Mouse (Mus musculus) 416B (cell line): ENCODE results near the gene Wdr92.

Source experiments
- DNase-seq: peaks from one replicate; pipeline ENCODE4 v3.0.0; 2011; ENCODE audit warnings: low read depth

Gene Wdr92

DNA sequence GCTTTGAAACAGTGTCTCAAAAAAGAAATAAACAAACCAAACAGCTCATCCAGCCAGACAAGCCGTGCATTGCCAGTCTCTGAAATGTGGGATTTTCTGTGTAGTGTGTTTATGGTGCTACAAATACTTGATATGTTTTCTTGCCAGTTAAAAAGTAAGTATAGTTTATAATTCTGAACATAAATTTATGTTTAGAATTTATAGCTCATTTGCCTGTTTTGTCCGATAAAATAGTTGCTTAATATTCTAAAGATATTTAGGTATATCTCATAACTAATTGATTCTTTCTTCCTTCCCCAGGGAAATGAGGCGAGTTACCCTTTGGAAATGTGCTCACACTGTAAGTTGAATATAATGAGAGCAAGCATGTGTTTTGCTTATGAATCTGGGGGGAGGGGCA is at the start of gene Wdr92:
Gene Wdr92 (plus strand): TSS at position 301 of the 400 bp plus-strand sequence.
- DNase-seq, result no peak

- no peak for DNase-seq
Measured at GRCm38 (mm10) chr11:17135638-17136037, 46.3 kb upstream of the Wdr92 start.

- no peak for DNase-seq
Measured at GRCm38 (mm10) chr11:17138306-17139033, 43.4 kb upstream of the Wdr92 start.

- peak; percentile 96 for DNase-seq
Measured at GRCm38 (mm10) chr11:17158858-17159737, 22.8 kb upstream of the Wdr92 start, which contains the start of gene Ppp3r1. Gene Ppp3r1 (plus strand): TSS chr11:17159263.

DNA sequence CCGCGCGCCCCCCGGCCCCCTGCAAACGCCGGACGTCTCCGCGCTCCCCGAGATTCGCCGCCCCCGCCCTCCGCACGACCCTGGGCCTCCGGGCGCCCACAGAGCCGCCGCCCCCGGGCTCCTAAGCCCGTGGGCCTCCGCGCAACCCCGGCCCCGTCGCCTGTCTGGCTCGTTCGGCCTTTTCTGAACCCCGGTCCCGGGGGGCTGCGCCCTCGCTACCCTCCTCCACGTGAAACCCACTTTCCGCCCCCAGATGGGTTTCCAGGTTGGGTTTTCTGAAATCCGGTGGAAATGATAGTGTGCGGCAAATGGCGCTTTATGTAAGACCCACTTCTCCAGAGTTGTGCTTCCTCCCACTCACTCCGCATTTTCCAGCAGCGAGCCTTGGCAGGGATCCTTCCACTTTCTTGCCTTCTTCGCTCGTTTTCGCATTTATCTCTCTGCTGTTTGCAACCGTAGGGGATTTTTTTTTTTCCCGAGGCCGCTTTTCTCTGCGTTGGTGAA is 22.1 kb upstream of the Wdr92 start:
- peak; percentile 53 for DNase-seq

GRCm38 (mm10) chr11:17160242-17160641 is 21.7 kb upstream of the Wdr92 start:
- peak; percentile 88 for DNase-seq

GRCm38 (mm10) chr11:17163956-17164355 is 18.0 kb upstream of the Wdr92 start:
- DNase-seq, result no peak

DNA sequence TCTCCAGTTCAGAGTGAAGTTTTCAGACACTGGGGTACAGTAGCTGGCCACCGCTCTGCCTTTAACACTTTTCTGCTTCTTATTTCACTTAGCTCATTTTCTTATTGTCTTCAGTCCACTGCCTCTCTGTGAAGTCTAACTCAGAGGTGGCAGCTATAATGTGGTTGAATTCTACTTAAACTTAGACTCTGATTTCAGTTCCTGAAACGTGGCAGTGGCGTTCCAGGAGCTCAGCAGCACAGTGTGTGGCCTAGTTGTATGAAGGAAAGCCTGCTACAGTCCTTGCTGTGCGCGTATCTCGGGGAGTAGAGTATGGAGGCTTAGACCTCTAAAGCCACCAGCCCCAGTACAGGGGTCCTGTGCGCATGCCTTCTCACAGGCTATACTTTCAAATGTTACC is 15.3 kb upstream of the Wdr92 start:
- DNase-seq, result no peak

DNA sequence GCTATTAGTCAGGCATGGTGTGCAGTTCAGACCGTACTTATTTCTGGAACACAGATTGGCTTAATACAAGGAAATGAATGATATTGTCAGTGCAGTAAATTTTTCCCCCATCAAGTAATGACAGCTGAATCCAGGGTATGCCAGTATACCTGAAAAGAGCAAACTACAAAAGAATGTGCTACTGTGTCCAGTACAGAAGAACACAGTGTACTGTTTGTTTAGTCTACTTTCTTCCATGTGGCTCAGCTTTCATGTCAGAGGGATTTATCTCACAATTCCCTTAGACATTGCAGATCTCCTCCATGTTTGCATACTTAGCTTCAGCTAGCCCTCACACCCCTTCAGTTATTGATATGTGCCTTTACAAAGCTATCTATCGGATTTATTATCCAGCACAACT is 12.6 kb upstream of the Wdr92 start:
- no peak for DNase-seq

DNA sequence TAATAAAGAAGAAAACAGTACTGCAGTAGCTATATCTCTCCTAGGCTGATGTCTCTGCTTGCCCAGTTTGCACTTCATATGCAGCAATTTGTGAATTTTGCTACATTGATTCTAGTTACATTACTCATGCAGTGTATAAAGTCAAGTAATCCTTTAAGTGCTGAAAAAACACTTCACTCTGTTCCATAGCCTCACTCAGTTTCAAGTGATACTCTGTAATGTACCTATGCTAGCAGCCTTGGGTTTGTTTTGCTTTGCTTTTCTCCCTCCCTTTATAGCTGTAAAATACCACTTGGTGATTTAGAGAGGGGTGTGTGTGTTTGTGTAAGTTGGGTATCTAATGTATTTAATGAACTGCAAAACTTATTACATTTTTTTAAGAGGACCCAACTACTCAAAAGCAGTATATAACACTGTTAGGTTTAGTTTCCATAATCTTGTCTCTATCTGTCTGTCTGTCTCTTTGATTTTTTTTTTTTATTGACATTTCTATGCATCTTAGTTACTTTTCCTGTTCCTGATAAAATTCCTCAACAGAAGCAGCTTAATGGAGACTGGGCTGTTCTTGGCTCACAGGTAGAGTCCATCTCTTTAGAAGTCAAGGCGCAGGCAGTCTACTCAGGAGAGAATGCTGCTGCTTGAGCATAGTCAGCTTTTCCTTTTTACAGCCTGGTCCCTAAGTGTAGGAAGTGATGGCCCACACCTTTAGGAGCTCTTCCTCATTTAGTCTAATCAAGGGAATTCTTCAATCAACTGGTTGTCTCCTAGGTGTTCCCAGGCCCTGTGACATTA is 10.8 kb upstream of the Wdr92 start:
- DNase-seq, result no peak

- peak; percentile 50 for DNase-seq
Measured at GRCm38 (mm10) chr11:17172300-17172699, 9.6 kb upstream of the Wdr92 start.

DNA sequence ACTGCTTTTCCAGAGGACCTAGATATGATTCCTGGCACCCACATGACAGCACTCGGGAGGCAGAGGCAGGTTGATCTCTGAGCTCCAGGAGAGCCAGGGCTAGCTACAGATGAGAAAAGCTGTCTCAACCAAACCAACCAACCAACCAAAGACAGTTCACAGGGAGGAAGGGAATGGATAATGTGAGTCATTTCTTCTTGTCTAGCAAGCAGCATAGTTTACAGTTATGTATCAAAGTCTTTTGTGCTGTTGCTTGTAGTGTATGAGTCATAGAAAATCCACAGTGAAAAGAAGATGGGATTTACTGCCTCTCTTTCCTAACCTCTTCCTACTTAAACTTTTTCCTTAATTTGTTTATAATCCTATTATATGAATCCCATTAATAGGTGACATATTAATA is 5.3 kb upstream of the Wdr92 start:
- DNase-seq, result peak; percentile 85

GRCm38 (mm10) chr11:17180753-17181152 is 1.2 kb upstream of the Wdr92 start:
- peak; percentile 71 for DNase-seq

DNA sequence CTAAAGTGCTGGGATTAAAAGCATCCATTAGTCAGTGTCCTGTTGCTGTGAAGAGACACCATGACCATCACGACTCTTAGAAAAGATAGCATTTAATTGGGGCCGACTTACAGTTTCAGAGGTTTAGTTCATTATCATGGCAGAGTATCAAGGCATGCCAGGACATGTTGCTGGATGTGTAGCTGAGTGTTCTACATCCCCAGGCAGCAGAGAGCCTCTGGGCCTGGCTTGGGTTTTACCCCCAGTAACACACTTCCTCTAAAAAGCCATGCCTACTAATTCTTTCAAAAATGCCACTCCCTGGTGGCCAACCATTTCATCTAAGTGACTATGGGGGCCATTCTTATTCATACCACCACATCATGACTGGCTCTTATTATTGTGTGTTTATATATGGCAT is 1.3 kb downstream of the Wdr92 start:
- DNase-seq, result peak; percentile 26

DNA sequence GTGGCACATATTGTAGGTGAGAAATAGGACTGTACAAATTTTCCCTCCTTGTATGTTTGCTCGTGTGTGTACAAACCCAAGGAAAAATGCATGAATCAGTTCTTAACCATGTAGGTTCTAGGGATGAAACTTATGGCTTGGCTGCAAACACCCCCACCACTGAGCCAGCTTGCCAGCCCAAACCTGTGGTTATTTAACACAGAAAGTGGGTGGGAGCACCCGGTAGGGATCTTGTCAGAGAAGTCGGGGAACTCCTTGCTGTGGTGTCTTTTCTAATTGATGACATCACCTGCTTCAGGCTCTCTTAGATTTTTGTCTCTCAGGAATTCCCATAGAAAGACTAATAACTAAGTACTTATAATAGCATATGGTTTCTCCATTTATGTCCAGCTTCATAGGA is 5.7 kb downstream of the Wdr92 start:
- DNase-seq, result no peak

- DNase-seq, result no peak
Measured at GRCm38 (mm10) chr11:17188786-17189185, 6.9 kb downstream of the Wdr92 start.

DNA sequence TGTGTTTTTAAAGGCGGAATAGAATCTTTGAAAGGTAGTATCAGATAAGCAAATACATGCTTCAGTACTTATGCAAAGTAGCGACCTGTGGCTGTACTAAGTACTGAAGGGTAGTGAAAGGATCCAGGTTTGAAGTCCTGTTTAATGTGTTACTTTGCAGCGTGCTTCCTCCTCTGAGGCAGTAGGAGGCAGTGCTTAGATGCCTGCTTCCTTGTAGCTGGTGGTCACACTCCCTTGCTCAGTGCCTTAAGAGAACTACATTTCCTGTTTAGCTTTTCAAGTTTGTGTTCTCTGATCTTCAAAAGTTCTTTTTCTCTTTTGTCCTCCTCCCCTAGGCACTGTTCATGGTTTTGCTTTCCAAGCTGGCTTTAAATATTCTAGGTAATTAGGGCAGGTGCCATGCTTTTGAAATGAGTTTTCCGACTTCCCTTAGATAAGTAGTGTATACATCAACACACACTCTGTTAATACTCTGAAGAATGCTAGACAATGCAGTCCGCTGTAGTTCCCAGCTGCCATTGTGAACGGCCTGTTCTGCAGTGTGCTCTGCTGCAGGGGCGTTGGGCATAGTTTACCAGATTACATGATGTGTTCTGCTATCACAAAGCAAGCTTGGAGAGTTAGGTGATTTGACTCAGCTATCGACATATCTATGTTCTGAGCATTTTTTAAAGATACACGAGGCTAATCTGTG is 10.4 kb downstream of the Wdr92 start:
- DNase-seq, result peak; percentile 41

DNA sequence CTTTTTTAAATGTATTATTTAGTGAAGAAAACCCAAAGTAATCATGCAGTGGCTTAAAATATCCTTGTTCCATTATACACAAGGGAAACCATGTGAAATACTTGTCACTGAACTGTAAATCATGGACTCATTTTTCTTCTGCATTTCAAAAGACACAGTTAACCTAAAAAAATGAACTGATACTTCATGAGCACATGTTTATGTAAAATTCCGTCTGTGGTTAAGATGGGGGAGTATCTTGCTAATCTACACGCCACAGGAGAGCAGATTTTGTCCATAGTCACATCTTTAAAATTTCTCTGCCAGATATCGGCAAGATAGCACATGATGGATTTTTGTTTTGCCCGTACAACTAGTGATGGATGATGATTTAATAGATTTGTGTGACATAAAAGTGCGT is 17.3 kb downstream of the Wdr92 start:
- no peak for DNase-seq

GRCm38 (mm10) chr11:17199840-17200501 is 18.1 kb downstream of the Wdr92 start:
- DNase-seq, result no peak

DNA sequence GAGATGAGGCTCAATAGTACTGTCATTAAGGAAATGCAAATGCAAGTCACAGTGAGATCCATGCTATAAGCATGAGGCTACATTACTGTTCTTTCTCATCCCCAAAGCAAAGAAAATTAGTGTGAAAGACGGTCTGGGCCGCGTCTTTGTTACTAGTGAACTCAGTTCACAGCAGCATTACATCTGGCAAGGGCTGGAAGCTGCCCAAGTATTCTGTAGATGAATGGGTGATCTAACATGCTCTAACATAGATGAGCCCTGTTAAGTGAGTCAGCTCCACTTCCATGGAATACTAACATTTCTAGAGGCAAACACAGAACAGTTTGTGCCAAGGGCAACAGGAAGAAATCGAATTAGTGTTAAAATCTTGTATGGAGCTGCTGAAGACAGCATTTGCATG is 19.0 kb downstream of the Wdr92 start:
- no peak for DNase-seq

DNA sequence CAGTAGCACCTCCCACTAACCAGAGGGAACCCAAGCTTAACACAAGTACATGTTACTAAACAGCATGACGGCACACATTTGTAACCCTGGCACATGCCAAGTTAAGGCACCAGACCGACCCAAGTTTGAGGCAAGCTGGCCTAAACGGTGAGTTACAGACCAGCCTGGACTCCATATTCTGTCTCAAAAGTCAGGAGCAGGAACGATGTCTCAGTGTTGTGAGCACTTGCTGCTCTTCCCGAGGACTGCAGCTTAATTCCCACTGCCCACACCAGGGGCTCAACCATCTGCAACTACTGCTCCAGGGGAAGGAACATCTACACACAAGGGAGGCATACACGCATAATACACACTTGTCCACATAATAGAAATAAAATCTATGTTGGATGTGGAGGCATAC is 20.6 kb downstream of the Wdr92 start:
- DNase-seq, result no peak
